Mouse (Mus musculus) cerebral cortex, adult 2 months (tissue): ENCODE measurements around the gene Msi2.

Experiments used
- WGBS: fragments of 180-500 bp; shearing (Covaris S2); methylation state at CpG from one replicate; pipeline ENCODE4 v1.1.7; 2018; 5-methylcytosine and 5-hydroxymethylcytosine counted together

The Msi2 gene

DNA sequence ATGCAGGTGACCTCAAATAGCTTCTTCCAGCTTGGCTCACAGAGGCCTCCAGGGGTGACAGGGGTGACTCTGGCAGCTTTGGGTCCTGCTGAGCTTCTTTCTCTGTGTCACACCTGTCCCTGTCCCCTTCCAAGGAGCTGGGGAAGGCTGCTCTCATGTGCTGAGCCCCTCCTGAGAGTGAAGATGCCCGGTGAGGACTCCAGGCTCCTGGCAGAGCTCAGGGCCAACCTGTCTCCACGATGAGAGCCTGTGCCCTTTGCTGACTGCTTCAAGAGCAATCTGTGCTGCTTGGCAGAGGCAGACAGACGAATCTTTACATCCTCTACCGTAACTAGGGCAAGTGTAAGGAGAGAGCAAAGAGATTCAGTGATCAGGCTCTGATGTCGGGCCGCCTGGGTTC is 407.5 kb downstream of the Msi2 start:
- WGBS: 80% methylated on average over 6 of the region's 6 CpGs

DNA sequence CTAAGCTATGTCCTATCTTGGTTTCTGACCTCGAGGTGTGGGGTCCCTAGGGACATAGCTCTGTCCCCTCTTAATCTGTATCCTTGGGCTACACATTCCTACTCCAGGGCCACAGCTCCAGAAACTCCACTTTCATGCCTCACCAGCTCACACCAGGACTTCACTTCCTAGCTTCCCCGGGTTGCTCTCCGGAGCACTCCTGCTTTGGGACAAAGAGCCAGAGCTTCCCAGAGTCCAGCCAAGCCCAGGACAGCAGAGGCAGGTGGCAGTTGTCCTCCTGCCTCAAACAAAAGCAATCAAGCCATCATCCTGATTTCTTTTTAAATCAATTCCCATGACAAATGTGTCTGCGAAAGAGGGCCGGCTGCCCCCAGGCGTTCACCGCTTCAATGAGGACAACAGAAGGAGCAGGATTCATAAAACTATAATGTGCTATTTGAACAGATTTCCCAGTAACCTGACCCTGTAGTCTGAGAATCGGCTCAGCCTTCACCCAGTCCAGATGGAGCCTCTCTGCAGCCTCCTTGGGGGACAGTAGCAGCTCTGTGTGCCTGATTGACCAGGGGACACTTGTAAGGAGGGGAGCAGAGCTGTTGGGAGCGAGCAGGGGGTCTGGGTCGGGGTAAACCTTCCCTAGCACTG is 409.1 kb downstream of the Msi2 start:
- 76% methylated on average over 10 of the region's 10 CpGs for WGBS

DNA sequence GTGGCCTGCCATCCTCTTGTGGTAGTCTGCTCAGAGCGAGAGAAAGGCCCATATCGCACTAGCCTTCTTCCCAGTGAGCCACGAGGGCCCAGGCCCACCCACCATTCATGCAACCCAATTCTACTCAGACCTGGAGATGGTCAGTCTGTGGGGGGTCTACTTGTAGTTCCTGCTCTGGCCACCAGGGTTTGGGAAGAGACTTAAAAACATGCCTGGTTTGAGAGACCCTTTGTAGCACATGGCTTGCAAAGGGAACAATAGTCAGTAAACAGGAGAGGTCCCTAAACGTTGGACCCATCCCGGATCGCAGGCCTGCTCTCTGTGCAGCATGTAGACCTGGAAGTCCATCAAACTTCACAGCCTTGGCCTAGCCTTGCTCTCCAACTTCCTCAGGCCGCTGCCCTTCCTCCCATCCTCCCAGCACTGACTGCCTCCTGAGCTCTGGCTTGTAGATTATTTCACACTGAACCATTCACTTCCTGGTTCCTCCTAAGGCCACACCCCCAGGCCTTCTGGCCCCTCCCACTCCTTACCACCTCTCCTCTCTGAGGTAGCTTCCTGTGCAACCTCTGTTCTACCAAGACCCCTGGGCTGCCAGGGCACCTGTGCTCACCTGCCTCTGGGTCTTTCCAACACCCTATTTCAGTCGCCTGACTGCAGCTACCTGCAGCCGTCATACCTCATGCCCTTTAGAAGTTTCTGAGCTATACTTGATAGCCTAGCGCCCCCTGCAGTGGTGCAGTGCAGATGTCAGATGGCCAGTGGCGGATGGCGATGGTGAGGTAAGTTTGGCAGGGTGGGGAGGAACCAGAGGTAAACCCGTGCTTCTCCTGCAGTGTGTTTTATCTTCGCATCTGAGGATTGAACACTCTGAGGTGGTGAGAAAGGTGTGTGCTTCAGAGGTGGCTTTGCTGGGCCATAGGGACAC is 410.4 kb downstream of the Msi2 start:
- WGBS: 88% methylated on average over 14 of the region's 14 CpGs

DNA sequence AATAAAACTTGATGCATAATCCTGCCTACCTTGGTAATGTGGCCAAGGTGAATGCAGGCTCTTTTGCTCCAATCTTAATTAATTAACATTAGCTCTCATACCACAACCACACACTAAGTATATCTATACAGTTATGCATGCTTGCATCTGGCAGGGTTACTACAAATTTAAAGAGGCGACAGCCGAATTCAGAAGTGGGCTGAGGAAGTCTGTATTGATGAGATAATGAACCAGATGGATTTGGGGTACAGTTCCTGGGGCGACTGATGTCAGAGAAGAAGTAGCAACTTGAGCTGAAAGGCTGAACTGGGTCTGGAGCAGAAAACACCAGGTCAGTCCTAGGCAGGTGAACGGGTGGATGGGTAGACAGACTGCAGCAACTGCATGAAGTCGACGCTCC is 412.6 kb downstream of the Msi2 start:
- WGBS: 95% methylated on average over 6 of the region's 6 CpGs

DNA sequence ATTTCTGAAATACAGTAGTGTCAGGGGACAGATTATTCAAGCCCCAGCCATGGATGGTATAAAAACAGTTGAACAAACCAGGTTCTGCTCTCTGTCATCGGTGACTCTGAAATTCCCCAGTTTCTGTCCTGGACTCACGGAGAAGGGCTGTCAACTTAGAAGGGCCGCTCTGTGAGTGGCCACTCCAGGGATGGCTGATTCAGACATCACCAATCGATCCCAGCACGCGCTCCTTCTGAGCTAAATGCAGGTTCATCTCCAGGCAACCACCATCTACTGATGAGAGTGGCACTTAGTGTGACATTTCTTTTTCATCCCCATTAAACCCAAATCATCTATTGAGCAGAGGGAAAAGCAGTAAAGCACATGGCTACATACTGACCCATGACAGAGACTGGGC is 416.7 kb downstream of the Msi2 start:
- 86% methylated on average over 6 of the region's 6 CpGs for WGBS

DNA sequence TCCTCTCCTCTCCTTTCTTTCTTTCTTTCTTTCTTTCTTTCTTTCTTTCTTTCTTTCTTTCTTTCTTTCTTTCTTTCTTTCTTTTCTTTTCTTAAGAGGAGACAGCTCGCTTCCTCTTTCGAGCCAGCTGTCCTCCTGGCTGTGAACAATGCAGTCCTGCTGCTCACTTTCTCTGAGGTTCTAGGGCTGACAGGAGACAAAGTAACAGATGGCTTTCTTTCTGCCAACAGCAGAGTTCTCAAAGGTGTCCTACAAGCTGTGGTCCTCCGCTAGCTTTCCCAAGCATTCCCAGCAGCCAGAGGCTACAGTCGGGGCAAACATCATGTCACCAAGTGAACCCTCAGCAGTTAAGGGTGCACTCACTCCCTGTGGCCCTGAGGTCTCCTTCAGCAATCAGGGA is 419.0 kb downstream of the Msi2 start:
- 84% methylated on average over 4 of the region's 4 CpGs for WGBS

DNA sequence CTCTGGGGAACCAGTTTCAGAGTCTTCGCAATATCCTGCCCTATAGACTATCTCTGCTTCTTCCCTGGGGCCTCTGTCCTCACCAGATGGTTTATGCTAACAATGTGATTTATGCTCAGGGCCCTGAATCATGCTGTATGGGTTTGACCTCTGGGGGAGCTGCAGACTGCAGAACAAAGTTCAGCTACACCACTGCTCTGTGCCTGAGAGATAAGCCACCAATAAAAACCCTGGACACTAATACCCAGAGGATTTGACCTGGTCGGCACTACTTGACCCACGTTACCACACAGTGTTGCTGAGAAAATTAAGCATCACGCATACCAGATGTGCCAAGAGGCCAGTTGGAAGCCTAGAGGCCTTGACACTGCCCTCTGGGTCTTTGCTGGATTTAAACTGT is 420.8 kb downstream of the Msi2 start:
- 87% methylated on average over 4 of the region's 4 CpGs for WGBS

DNA sequence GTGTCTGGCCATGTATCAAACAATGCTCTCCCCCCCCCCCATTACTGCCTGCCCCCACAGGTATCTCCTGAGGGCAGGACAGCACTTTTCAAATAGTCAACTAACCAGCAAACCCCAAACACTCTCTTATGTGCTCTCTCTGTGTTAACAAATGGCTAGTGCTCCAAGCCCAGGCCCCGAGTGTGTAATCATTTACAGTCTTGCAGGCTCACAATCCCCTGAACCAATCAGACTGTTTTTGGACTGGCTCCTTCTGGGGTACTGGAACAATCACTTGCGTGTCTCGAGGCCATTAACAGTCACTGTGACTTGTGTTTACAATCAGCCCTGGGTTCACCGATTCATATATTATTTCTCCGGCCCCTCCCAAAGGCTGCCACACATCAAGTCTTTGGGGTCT is 423.0 kb downstream of the Msi2 start:
- 88% methylated on average over 5 of the region's 5 CpGs for WGBS

DNA sequence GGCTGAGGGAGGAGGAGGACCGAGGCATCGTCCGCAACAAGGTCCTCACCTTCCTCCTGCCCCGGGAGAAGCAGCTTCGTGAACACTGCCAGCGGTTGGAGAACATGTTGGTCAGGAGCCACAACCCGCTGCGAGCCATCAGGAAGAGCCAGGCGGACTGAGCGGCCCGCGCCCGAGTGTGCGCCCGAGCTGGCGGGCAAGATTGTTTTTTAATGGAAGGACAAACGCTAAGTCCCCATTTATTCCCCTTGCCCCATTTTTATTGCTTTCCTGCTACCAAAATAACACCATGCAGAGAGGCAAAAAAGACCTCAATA is 424.0 kb downstream of the Msi2 start:
- WGBS: 62% methylated on average over 17 of the region's 17 CpGs

DNA sequence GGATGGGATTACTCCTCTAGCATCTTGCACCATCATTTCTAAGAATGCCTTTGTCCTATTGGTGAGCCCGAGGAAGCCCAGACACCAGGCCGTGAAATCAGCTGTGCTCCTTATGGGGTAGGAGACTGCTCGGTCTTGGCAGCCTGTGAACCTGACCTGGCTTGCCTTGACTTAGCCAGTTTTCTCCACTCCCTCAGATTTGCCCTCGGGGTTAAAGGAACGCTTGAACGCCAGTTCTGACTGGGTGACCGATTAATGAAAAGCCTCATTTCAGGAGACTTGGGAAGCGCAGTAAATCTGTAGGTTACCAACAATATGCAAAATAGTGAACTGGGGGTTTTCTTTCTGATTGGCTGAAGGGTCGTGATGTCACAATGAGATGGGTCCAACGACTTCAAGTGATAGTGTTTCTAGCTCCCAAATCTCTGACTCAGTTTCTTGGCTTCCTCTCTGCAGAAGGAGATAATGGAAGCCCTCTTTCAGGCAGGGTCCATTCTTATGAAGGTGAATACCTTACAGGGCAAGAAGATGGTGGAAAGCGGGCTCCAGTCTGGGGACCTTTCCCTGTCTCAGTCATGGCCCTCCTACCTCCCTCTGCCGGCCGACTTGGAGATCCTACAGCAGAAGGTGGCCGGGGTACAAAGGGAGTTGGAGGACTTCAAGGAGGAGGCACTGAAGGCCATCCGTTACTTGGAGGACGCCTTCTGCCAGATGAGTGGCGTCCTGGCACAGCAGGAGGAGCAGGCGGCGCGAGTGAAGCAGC is 424.5 kb downstream of the Msi2 start, which contains the start of gene Ccdc182:
TSS of gene Ccdc182 (plus strand) at position 428 of the 763 bp plus-strand sequence.
- 64% methylated on average over 20 of the region's 20 CpGs for WGBS

DNA sequence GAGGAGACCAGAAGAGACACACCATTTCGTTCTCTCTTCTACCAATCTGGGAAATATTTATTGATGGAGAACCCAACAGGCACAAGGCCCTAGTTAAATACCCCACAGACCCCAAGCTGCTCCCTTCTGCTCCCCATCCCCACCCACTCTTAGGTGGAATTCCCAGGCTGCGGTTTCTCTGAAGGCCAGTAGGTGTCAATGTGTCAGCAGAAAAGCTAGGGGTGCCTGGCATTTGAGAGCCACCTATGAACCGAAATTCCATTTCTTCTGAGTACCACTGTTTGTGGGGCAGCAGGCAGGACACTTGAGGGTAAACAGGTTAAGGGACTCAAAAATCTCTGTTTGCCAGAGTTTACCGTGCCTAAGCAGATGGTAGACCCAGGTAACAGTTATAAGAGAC is 426.6 kb downstream of the Msi2 start:
- WGBS: 53% methylated on average over 4 of the region's 4 CpGs

DNA sequence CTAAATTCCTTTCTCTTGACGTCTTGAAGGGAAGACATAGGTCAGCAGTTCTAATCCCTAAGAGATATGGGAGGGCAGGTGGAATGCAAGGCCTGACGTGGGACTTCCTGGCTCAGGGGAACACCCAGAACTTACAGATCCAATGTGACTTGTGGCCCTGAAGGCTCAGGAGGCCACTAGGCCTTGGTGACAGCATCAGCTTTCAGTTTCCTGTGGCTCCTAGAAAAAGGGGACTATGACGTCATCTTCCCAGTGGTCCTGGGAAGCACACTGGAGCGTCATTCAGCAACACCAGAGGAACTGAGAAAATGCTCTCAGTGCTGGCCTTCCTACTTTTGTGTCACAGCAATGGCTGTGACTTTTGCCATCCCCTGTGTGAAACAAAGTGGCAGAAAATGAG is 427.1 kb downstream of the Msi2 start:
- 82% methylated on average over 4 of the region's 4 CpGs for WGBS
